Mouse (Mus musculus) spleen, adult 18-20 months (tissue): ENCODE measurements around the gene Prox1.

ENCODE experiments used
- DNase-seq, 2 experiments: peaks; one replicate each; pipeline ENCODE4 v3.0.0; 2022; ENCODE audit warnings: mixed read lengths in 2 of 2

Prox1 gene

GRCm38 (mm10) chr1:190169911-190170818, at the start of gene Prox1:
Gene Prox1, minus strand, starts transcription at chr1:190170714.
- no peak for DNase-seq

GRCm38 (mm10) chr1:190216621-190217020, 46.1 kb upstream of the Prox1 start:
- no peak for DNase-seq

GRCm38 (mm10) chr1:190214626-190215025, 44.1 kb upstream of the Prox1 start:
- DNase-seq = no peak

GRCm38 (mm10) chr1:190213175-190213574, 42.7 kb upstream of the Prox1 start:
- DNase-seq = no peak

GRCm38 (mm10) chr1:190207246-190207645, 36.7 kb upstream of the Prox1 start:
- no peak for DNase-seq

- DNase-seq = no peak
Observed at GRCm38 (mm10) chr1:190205691-190206090, 35.2 kb upstream of the Prox1 start.

- DNase-seq = no peak
Observed at GRCm38 (mm10) chr1:190204378-190205070, 34.0 kb upstream of the Prox1 start.

- no peak for DNase-seq
Observed at GRCm38 (mm10) chr1:190201696-190202095, 31.2 kb upstream of the Prox1 start.

- DNase-seq = no peak
Observed at GRCm38 (mm10) chr1:190200996-190201395, 30.5 kb upstream of the Prox1 start.

- no peak for DNase-seq
Observed at GRCm38 (mm10) chr1:190198247-190198646, 27.7 kb upstream of the Prox1 start.

- no peak for DNase-seq
Observed at GRCm38 (mm10) chr1:190192011-190192410, 21.5 kb upstream of the Prox1 start.

GRCm38 (mm10) chr1:190190231-190190965, 19.9 kb upstream of the Prox1 start:
- DNase-seq = no peak

GRCm38 (mm10) chr1:190189125-190189524, 18.6 kb upstream of the Prox1 start:
- DNase-seq = no peak

- no peak for DNase-seq
Observed at GRCm38 (mm10) chr1:190186336-190186735, 15.8 kb upstream of the Prox1 start.

- no peak for DNase-seq
Observed at GRCm38 (mm10) chr1:190185284-190185683, 14.8 kb upstream of the Prox1 start.

GRCm38 (mm10) chr1:190183574-190183973, 13.1 kb upstream of the Prox1 start:
- no peak for DNase-seq

- no peak for DNase-seq
Observed at GRCm38 (mm10) chr1:190181765-190182164, 11.3 kb upstream of the Prox1 start.

- DNase-seq = no peak
Observed at GRCm38 (mm10) chr1:190180861-190181260, 10.3 kb upstream of the Prox1 start.

GRCm38 (mm10) chr1:190176961-190177360, 6.4 kb upstream of the Prox1 start:
- DNase-seq = no peak

- DNase-seq = no peak
Observed at GRCm38 (mm10) chr1:190174671-190175661, 4.5 kb upstream of the Prox1 start.

GRCm38 (mm10) chr1:190174231-190174630, 3.7 kb upstream of the Prox1 start:
- DNase-seq = no peak

- DNase-seq = no peak
Observed at GRCm38 (mm10) chr1:190173596-190173995, 3.1 kb upstream of the Prox1 start.
